Mouse (Mus musculus): Measurements from ENCODE around the gene Dbndd2. TPM values are rescaled to one million over a fixed set of nuclear protein-coding genes. Genes with fewer than 3 reads are reported as not detected.
A peak's percentile ranks its signal among the peaks of the same experiment; 100 is the strongest.

Gene Dbndd2
- 2.4 TPM in 2 replicates for total RNA-seq (2014; fragmentation: Nextera tagmentation)
- total RNA-seq (2017) = 2.9 TPM in 1 of 2 replicates, not detected in the other

DNA sequence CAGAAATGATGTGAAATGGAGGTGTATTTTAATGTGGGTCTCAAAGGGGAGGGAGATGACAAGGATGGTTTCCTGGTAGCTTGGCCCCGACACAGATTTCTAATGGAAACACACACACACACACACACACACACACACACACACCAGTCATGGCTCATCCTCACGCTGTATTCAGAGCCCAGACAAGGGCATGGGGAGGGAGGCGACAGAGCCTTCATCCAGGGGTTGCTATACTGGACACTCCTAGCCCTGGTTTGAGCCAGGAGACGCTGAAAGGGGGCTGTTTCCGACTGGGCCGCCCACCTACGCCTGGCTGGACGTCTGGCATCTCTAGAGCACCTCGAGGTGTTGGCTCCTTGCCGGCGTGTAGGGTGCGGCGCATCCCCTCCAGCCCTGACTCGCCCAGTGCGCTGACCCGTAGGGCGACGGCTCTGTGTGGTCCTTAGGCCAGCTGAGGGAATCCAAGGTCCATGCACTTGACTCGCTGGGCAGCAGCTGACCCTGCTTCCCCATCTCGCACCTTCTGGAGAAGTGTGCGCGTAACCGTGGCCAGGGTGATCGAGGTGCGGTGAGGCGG is at the start of gene Dbndd2:
Dbndd2 (plus strand) TSS at position 426 of the 577 bp plus-strand sequence.
- ATAC-seq (replicated peaks; ENCODE audit: low FRiP score, low TSS enrichment, poor library complexity, severe bottlenecking) = 0 out of 2 replicates have a peak, but pooled peaks have one; percentile 29

GRCm38 (mm10) chr2:164436215-164436913 is 49.5 kb upstream of the Dbndd2 start:
- ATAC-seq (replicated peaks; ENCODE audit: low FRiP score, low TSS enrichment, poor library complexity, severe bottlenecking) = no peak

DNA sequence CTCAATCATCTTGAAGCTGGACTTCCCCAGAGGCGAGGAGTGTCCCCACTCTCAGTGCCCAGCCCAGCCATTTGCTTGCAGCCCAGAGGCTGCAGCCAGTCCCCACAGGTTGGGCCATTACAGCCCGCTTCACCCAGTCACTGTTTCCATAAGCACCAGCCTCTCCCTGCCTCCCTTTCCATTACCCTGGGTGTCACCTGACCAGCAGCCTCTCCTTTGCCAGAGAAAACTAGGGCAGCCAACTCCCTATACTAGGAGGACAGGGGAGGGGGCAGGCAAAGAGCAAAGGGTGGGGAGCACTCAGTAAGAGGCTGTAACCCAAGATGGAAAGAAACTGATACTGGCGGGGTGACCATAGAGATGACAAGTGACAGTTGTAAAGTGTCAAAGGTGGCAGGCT is 48.9 kb upstream of the Dbndd2 start:
- ATAC-seq (replicated peaks; ENCODE audit: low FRiP score, low TSS enrichment, poor library complexity, severe bottlenecking) = no peak

GRCm38 (mm10) chr2:164437710-164438109 is 48.2 kb upstream of the Dbndd2 start:
- no peak for ATAC-seq (replicated peaks; ENCODE audit: low FRiP score, low TSS enrichment, poor library complexity, severe bottlenecking)

DNA sequence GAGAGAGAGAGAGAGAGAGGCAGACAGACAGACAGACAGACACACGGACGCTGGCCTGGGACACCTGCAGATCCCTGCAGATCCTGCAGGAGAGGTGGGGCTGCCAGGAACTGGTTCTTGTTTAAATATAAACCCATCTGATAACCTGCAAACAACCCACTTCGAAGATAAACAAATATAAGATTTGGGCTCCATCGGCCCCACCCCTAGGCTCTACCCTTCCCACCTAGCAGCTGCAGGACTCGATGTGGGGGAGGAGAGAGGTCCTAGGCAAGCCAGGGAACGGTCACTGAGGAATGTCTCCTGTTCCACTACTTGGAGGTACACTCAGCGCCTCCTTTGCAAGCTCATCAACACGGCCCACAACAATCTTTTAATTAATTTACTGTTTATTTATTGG is 47.6 kb upstream of the Dbndd2 start:
- ATAC-seq (replicated peaks; ENCODE audit: low FRiP score, low TSS enrichment, poor library complexity, severe bottlenecking) = no peak

GRCm38 (mm10) chr2:164439001-164439421 is 46.9 kb upstream of the Dbndd2 start:
- ATAC-seq (replicated peaks; ENCODE audit: low FRiP score, low TSS enrichment, poor library complexity, severe bottlenecking) = no peak

GRCm38 (mm10) chr2:164440314-164440713 is 45.6 kb upstream of the Dbndd2 start:
- ATAC-seq (replicated peaks; ENCODE audit: low FRiP score, low TSS enrichment, poor library complexity, severe bottlenecking) = no peak

- ATAC-seq (replicated peaks; ENCODE audit: low FRiP score, low TSS enrichment, poor library complexity, severe bottlenecking) = no peak
These were observed 44.8 kb upstream of the Dbndd2 start for GRCm38 (mm10) chr2:164441155-164441554.

- no peak for ATAC-seq (replicated peaks; ENCODE audit: low FRiP score, low TSS enrichment, poor library complexity, severe bottlenecking)
These were observed 44.2 kb upstream of the Dbndd2 start for GRCm38 (mm10) chr2:164441731-164442130.

DNA sequence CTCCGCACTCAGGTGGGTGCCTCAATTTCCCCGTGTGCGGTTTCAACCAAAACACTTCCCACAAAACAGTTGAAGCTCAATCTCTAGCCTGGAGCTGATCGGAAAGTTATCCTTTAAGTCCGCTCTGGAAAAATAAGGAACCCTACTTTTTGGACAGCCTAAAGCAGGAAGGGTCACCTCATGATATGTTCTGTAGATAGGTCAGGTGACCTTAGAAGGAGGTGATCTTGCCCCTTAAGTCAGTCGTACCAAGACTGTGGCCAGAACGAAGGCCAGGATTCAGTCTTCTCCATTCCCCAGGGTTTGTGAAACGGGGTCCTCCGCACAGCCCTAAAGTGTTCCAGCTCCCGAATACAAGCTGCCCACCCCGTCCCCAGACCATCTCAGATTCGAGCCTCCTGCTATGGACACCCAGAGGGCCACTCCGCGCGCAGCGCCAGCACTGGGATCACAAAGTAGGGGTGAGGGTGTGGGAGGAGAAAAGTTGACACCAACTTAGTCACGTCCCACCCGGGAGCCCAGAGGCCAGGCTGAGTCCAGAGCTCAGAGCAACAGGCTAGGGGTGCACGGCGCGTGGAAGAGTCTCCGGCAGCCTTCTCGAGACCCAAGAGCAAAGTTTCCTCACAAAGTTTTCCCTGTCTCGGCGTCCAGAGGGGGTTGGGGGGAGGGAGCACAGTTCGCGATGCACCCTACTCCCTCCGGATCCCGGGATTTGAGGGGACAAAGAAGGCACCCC is 43.4 kb upstream of the Dbndd2 start:
- peak; percentile 32; the same call in 1 of the 2 replicates for ATAC-seq (replicated peaks; ENCODE audit: low FRiP score, low TSS enrichment, poor library complexity, severe bottlenecking)

- ATAC-seq (replicated peaks; ENCODE audit: low FRiP score, low TSS enrichment, poor library complexity, severe bottlenecking) = 0 out of 2 replicates have a peak, but pooled peaks have one; percentile 12
These were observed 42.9 kb upstream of the Dbndd2 start for GRCm38 (mm10) chr2:164443051-164443437.

GRCm38 (mm10) chr2:164443460-164444000 is 42.4 kb upstream of the Dbndd2 start, which contains the start of gene Sdc4:
TSS of gene Sdc4 (minus strand) at chr2:164443887.
- no peak for ATAC-seq (replicated peaks; ENCODE audit: low FRiP score, low TSS enrichment, poor library complexity, severe bottlenecking)

DNA sequence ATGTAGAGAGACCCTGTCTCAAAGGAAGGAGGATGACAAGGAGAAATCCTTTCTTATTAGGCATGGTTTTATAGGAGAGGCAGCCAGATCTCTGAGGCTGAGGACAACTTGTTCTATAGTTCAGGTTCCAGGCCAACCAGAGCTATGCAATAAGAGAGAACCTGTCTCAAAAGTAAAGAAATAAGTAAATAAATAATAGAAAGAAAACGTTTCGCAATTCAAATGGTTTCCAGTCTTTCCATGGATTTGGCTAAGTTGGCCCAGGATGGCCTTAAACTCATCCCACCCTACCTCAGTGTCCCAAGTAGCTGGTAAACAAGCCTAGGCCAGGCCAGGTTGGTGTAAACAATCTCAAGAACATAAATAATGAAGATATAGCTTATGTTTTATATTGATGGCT is 41.2 kb upstream of the Dbndd2 start:
- ATAC-seq (replicated peaks; ENCODE audit: low FRiP score, low TSS enrichment, poor library complexity, severe bottlenecking) = no peak

- ATAC-seq (replicated peaks; ENCODE audit: low FRiP score, low TSS enrichment, poor library complexity, severe bottlenecking) = no peak
These were observed 40.4 kb upstream of the Dbndd2 start for GRCm38 (mm10) chr2:164445399-164446085.

- ATAC-seq (replicated peaks; ENCODE audit: low FRiP score, low TSS enrichment, poor library complexity, severe bottlenecking) = no peak
These were observed 39.8 kb upstream of the Dbndd2 start for GRCm38 (mm10) chr2:164446086-164446469.

- ATAC-seq (replicated peaks; ENCODE audit: low FRiP score, low TSS enrichment, poor library complexity, severe bottlenecking) = no peak
These were observed 37.8 kb upstream of the Dbndd2 start for GRCm38 (mm10) chr2:164448140-164448539.

DNA sequence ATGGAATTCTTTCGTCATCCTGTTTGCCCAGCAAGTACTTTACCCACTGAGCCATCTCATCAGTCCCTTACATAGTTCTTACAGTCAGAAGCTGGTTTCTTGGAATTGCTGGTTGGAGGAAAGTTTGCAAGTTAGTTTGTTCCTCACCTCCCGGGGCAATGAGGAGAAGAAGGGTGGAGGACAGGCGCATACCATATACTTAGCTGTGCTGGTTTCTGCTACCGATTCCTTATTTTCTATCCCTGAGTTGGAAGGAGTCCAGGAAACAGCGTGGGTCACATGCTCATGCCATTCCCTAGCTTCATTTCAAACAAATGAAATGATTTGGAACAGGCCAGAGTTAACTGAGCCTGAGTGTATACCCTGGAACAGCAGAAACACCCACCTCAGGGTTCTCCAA is 37.0 kb upstream of the Dbndd2 start:
- no peak for ATAC-seq (replicated peaks; ENCODE audit: low FRiP score, low TSS enrichment, poor library complexity, severe bottlenecking)

DNA sequence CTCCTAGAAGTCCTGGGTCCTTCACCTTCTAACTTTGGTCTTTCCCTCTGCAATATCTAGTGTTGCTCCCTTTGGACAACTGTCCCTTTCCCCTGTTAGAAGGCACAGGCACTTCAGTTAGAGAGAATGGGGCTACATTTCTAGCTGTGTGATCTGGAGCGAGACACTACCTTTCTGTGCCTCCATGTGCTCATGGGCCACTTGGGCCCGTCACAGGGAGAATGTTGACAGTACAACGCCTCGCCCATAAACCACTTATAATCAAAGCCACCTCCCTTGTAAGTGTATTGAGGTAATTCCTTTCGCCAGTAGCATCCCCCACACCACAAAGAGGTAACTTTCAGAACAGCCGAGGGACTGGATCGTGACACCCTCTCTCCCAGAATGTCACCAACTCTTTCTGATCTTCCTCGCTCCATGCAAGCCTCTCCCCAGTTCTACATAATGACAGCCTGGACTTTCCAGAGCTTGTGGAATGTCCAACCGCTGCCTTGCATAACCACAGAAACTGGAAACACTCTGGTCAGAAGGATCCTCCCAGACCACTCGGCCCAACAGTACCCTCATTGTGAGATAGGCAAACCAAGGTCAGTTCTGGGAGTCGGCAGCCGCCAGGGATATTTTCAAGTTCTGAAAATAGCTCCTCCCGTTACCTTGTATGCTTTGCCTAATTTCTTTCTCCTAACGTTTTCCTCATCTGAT is 36.4 kb upstream of the Dbndd2 start:
- no peak for ATAC-seq (replicated peaks; ENCODE audit: low FRiP score, low TSS enrichment, poor library complexity, severe bottlenecking)

All from megakaryocyte-erythroid progenitor cell, adult 5-6 weeks (primary cell).